ENCODE assay signal across 8 mouse cellular contexts in the genomic region with DNA sequence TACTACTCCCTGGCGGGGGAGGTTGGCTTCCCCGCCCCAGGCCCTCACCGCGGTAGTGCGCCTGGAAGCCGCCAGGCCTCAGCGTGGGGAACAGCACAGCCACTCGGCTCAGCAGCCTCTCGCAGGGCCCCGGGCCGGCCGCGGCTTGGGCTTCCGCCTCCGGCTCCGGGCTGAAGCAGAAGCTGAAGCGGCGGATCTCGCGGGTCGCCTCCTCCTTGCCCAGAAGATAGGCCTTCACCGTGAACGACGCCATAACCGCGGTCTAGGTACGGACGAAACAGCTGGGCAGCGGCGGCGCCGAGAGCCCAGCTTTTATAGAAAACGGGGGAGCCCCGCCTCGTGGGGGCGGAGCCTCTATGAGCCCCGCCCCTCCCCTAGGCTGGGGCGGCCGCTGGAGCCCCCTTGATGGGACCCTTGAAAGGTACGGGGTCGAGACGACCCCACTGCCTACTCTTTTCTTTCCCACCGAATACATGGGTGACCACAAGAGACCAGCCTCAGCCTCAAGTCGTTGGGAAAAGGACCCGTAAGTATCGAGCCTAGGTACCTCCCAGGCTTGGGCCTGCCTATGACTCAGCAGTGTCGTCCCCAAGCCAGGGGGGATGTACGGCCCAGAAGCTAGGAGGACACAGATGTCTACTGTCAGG. TPM values are rescaled to one million over a fixed set of nuclear protein-coding genes. Genes with fewer than 3 reads are reported as not detected.
DNase-seq lines count a peak whose midpoint lies in the region; ATAC-seq and TF ChIP-seq lines count a peak whose summit lies in the region.

Gene Sqstm1, minus strand, starts transcription at position 323 of the 647 bp plus-strand sequence.
Gene Mgat4b, plus strand, starts transcription at position 386 of the 647 bp plus-strand sequence.

- no peak for TF ChIP-seq CTCF in olfactory bulb, adult 2 months (IDR thresholded peaks at IDR 0.05; ENCODE audit: insufficient read depth, low read depth, low read length)
- peak; percentile 51; the same call in 1 of the 2 replicates for TF ChIP-seq CTCF in thymus, adult 2 months (IDR thresholded peaks at IDR 0.05; ENCODE audit: borderline replicate concordance, control insufficient read depth, extremely low read depth, insufficient read depth, low read length, poor library complexity)

- DNase-seq in NIH3T3 (ENCODE audit: low read depth) = peak; percentile 89
- peak; percentile 84 for DNase-seq in cerebellum, adult 9-11 months
- DNase-seq in frontal cortex, adult 2 months (ENCODE audit: extremely low spot score in 1 of 2, low spot score in 1 of 2) = peak; percentile 52 to 81
- peak; percentile 73 for DNase-seq in layer of hippocampus, adult 9-11 months
- DNase-seq in thymus, adult 2 months = peak; percentile 78

- peak; percentile 99 for TF ChIP-seq POLR2A in olfactory bulb, adult 2 months (IDR thresholded peaks at IDR 0.05; ENCODE audit: insufficient read depth, low read depth, low read length)
- peak; percentile 95 for TF ChIP-seq POLR2A in thymus, adult 2 months (IDR thresholded peaks at IDR 0.05; ENCODE audit: control insufficient read depth, extremely low read depth, insufficient read depth, low read length, poor library complexity)

- H3K9ac ChIP-seq in lung, embryonic 16.5 days (ENCODE audit: low read length) = peak within 1 kb of the TSS; percentile 98

- H3K27me3 ChIP-seq in lung, embryonic 16.5 days (ENCODE audit: control insufficient read depth, insufficient read depth, low read depth, low read length) = no peaks in the 10 kb centered on the region
- H3K27me3 ChIP-seq in thymus, adult 2 months (ENCODE audit: control insufficient read depth, insufficient read depth, low read length) = no peaks in the 10 kb centered on the region

- peaks cover 13% of the 10 kb centered on the region for H3K4me1 ChIP-seq in lung, embryonic 16.5 days (replicated peaks; ENCODE audit: control insufficient read depth, insufficient read depth, low read length)
- peaks cover 21% of the 10 kb centered on the region for H3K4me1 ChIP-seq in olfactory bulb, adult 2 months (ENCODE audit: control insufficient read depth, insufficient read depth, low read length)
- H3K4me1 ChIP-seq in thymus, adult 2 months (replicated peaks; ENCODE audit: control insufficient read depth, insufficient read depth, low read length) = peaks cover 7% of the 10 kb centered on the region

- H3K36me3 ChIP-seq in lung, embryonic 16.5 days (ENCODE audit: control insufficient read depth, insufficient read depth, low read length) = peaks cover 23% of the 10 kb centered on the region
- H3K36me3 ChIP-seq in thymus, adult 2 months (ENCODE audit: control insufficient read depth, insufficient read depth, low read length) = peaks cover 19% of the 10 kb centered on the region

- WGBS in lung, embryonic 16.5 days = 0% methylated on average over 48 of the region's 48 CpGs
- under 1% methylated on average over 48 of the region's 48 CpGs for WGBS in olfactory bulb, adult 2 months
- WGBS in thymus, adult 2 months = under 1% methylated on average over 48 of the region's 48 CpGs

- peak within 1 kb of the TSS; percentile 93 for H3K4me3 ChIP-seq in lung, embryonic 16.5 days (ENCODE audit: low read length)
- peak within 1 kb of the TSS; percentile 91 for H3K4me3 ChIP-seq in olfactory bulb, adult 2 months (ENCODE audit: insufficient read depth, low read depth, low read length)
- H3K4me3 ChIP-seq in thymus, adult 2 months (ENCODE audit: control insufficient read depth, insufficient read depth, low read length) = peak within 1 kb of the TSS; percentile 93

- H3K9me3 ChIP-seq in lung, embryonic 16.5 days (ENCODE audit: control insufficient read depth, low read length) = no peaks in the 10 kb centered on the region

- peak within 1 kb of the TSS; percentile 75 for H3K4me2 ChIP-seq in lung, embryonic 16.5 days (ENCODE audit: low read depth, low read length)

- peak; percentile 39 to 66 for ATAC-seq in hematopoietic stem cell, adult 5-6 weeks (replicated peaks in 1 of 2; ENCODE audit: insufficient read depth in 1 of 2, low FRiP score in 2 of 2, low TSS enrichment in 1 of 2, low read depth in 1 of 2, poor library complexity in 2 of 2, severe bottlenecking in 2 of 2)
- peak; percentile 73 for ATAC-seq in lung, embryonic 16.5 days (ENCODE audit: low read depth)

- peak within 1 kb of the TSS; percentile 99 for H3K27ac ChIP-seq in lung, embryonic 16.5 days (ENCODE audit: low read length)
- H3K27ac ChIP-seq in olfactory bulb, adult 2 months (ENCODE audit: insufficient read depth, low read depth, low read length) = peak within 1 kb of the TSS; percentile 95
- H3K27ac ChIP-seq in thymus, adult 2 months (ENCODE audit: control insufficient read depth, insufficient read depth, low read length) = peak within 1 kb of the TSS; percentile 83

RNA-seq across cellular contexts. Expression of gene Sqstm1, which starts in this region (rescaled TPM):
- 334 and 368 TPM in 2 replicates for polyA plus RNA-seq in frontal cortex, adult 2 months (2012; rRNA removed)
- 371 and 449 TPM in 2 replicates for total RNA-seq in hematopoietic stem cell, adult 5-6 weeks (2017)
- 257 and 295 TPM in 2 replicates for polyA plus RNA-seq in lung, embryonic 16.5 days (2015; fragmentation: Nextera tagmentation; extraction: Ambion mirVana)
- polyA plus RNA-seq in olfactory bulb, adult 2 months (2012; ENCODE audit: insufficient read depth, insufficient read length, low replicate concordance, missing spikeins) = 578 TPM in 1 of 2 replicates, not detected in the other
- 159 and 173 TPM in 2 replicates for polyA plus RNA-seq in thymus, adult 2 months (2012; rRNA removed)

RNA-seq across cellular contexts. Expression of gene Mgat4b, which starts in this region (rescaled TPM):
- 57.7 and 59.8 TPM in 2 replicates for polyA plus RNA-seq in frontal cortex, adult 2 months (2012; rRNA removed)
- 9.0 and 17.0 TPM in 2 replicates for total RNA-seq in hematopoietic stem cell, adult 5-6 weeks (2017)
- polyA plus RNA-seq in lung, embryonic 16.5 days (2015; fragmentation: Nextera tagmentation; extraction: Ambion mirVana) = 5.8 and 7.3 TPM in 2 replicates
- polyA plus RNA-seq in olfactory bulb, adult 2 months (2012; ENCODE audit: insufficient read depth, insufficient read length, low replicate concordance, missing spikeins) = not detected in 2 replicates
- polyA plus RNA-seq in thymus, adult 2 months (2012; rRNA removed) = 29.5 and 29.7 TPM in 2 replicates

Comparison
In these comparisons a context has a peak if more than half of its experiments do, and no peak if none do; other contexts are left out.
1. Peak in every context shown above with its lines: DNase-seq, ATAC-seq, H3K4me3 ChIP-seq and H3K27ac ChIP-seq.